Mouse (Mus musculus) heart, adult 2 months (tissue): ENCODE measurements around the gene Ss18l2. TPM values are rescaled to one million over a fixed set of nuclear protein-coding genes. Genes with fewer than 3 reads are reported as not detected.

Experiments
- DNase-seq, 2 experiments: peaks; one replicate each; pipeline ENCODE4 v3.0.0; 2021
- H3K27ac ChIP-seq: fragments of 200-600 bp; 2 replicates; pipeline ENCODE4 v1.8.1; 2022
- H3K27me3 ChIP-seq: fragments of 200-500 bp; 2 replicates; pipeline ENCODE4 v1.6.1; 2012; ENCODE audit warnings: mild to moderate bottlenecking, low read length, inconsistent platforms, mixed read lengths; ENCODE audit not compliant: control insufficient read depth, insufficient read depth
- H3K36me3 ChIP-seq: fragments of 200-500 bp; 2 replicates; pipeline ENCODE4 v1.6.1; 2012; ENCODE audit warnings: low read length, inconsistent platforms; ENCODE audit not compliant: control insufficient read depth, insufficient read depth
- H3K4me1 ChIP-seq: fragments of 200-500 bp; 2 replicates; pipeline ENCODE4 v1.6.1; 2011; ENCODE audit warnings: low read length; ENCODE audit not compliant: control insufficient read depth, insufficient read depth
- H3K4me3 ChIP-seq: fragments of 200-600 bp; 2 replicates; pipeline ENCODE4 v1.8.1; 2022
- H3K79me2 ChIP-seq: fragments of 200-500 bp; replicated peaks from 2 replicates; pipeline ENCODE4 v1.6.1; 2012; ENCODE audit warnings: mild to moderate bottlenecking, inconsistent platforms, low read length, moderate library complexity, mixed read lengths; ENCODE audit not compliant: control insufficient read depth, insufficient read depth
- H3K9ac ChIP-seq: fragments of 200-500 bp; 2 replicates; pipeline ENCODE4 v1.6.1; 2012; ENCODE audit warnings: low read depth, mild to moderate bottlenecking, control low read depth, inconsistent platforms, low read length, mixed read lengths
- CTCF ChIP-seq: fragments of 200-600 bp; IDR thresholded peaks from 2 replicates; pipeline ENCODE4 v1.8.1; 2022; ENCODE audit warnings: antibody characterized with exemption, mild to moderate bottlenecking, moderate library complexity
- EP300 ChIP-seq: fragments of 200-500 bp; IDR thresholded peaks from 2 replicates; pipeline ENCODE4 v1.6.1; 2011; ENCODE audit warnings: low read depth, low read length, control low read depth; ENCODE audit not compliant: insufficient read depth
- POLR2A ChIP-seq: fragments of 200-500 bp; IDR thresholded peaks from 2 replicates; pipeline ENCODE4 v1.6.1; 2011; ENCODE audit warnings: mild to moderate bottlenecking, low read depth, low read length, control low read depth; ENCODE audit not compliant: insufficient read depth
- WGBS: fragments of 180-500 bp; shearing (Covaris S2); methylation state at CpG from one replicate; pipeline ENCODE4 v1.1.7; 2018; 5-methylcytosine and 5-hydroxymethylcytosine counted together
- intact Hi-C: fragments of 180-260 bp; cut with DNase I; formaldehyde crosslinking; loops from one replicate; pipeline ENCODE4 v1.15.1; 2025
- polyA plus RNA-seq: library from polyadenylated mRNA; depleted of rRNA; stranded (reverse); fragments of >200 nt; gene quantifications from 2 replicates; pipeline ENCODE4 v1.2.3, GENCODE M21; 2012
- total RNA-seq, 2 experiments: library from RNA; stranded (reverse); gene quantifications; 2 replicates each; pipeline ENCODE4 v1.2.3; 2021

Gene Ss18l2
- total and polyA plus RNA-seq, 3 experiments = 103 to 138 (median 125) TPM

- intact Hi-C loops = no loop called here
- no peaks in the 10 kb centered on the region for H3K27me3 ChIP-seq
- no peak overlapping the region for H3K9ac ChIP-seq
- 92% methylated on average over 7 of the region's 7 CpGs for WGBS
- no peak overlapping the region for H3K4me3 ChIP-seq
- TF ChIP-seq POLR2A (no peak), CTCF (no peak), EP300 (no peak)
- H3K4me1 ChIP-seq = no peaks in the 10 kb centered on the region
- H3K79me2 ChIP-seq = no peaks in the 10 kb centered on the region
- DNase-seq = no peak
- H3K36me3 ChIP-seq = no peaks in the 10 kb centered on the region
- H3K27ac ChIP-seq = no peak overlapping the region
Measured at GRCm38 (mm10) chr9:121690734-121691133, 19.4 kb upstream of the Ss18l2 start.

DNA sequence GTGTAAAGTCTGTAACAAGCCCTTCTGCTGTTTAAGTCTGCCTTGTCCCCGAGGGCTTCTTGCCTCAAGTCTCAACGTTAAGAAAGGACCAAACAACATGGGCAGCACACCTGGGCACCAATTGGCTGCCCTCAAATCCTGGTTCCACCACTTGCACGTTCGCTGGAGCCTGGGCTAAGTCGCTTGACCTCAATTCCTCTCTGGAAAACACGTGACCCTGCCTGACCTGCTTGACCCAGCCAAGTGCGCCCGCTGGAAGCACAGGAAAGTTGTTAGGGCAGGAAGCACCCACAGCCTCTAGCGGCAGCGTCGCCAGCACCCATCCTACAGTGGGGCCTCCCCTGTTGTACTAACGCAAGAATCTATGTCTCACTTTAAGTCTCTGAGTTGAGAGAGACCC is 15.4 kb upstream of the Ss18l2 start:
- Histone ChIP-seq H3K79me2 (no peaks in the 10 kb centered on the region), H3K4me3 (no peak overlapping the region), H3K27ac (no peak overlapping the region), H3K9ac (no peak overlapping the region), H3K27me3 (no peaks in the 10 kb centered on the region), H3K4me1 (no peaks in the 10 kb centered on the region), H3K36me3 (no peaks in the 10 kb centered on the region)
- intact Hi-C loops = no loop called here
- WGBS = 80% methylated on average over 12 of the region's 12 CpGs
- no peak for DNase-seq
- no peak for TF ChIP-seq POLR2A
- TF ChIP-seq CTCF = no peak
- TF ChIP-seq EP300 = no peak

DNA sequence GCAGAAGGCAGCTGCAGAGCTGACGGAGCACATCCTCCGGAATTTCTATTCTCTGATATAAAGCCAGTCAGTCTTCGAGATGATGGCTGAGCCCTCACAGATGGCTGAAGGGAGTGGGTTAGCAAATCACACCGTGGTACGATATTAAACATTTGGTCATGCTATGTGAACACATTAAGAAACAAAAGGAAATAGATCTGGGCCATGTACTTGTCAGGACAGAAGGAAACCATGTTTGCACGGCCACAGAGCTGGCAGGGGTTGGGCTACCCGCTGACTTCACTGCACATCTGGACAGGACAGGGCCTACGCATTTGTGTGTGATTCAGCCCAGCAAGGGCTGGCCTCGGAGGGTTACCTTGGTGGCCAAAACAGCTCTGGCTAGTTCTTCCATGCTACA is 13.5 kb upstream of the Ss18l2 start:
- DNase-seq = no peak
- no peaks in the 10 kb centered on the region for H3K27me3 ChIP-seq
- H3K9ac ChIP-seq = no peak overlapping the region
- no peaks in the 10 kb centered on the region for H3K36me3 ChIP-seq
- no peaks in the 10 kb centered on the region for H3K4me1 ChIP-seq
- TF ChIP-seq EP300 (no peak), CTCF (no peak)
- WGBS = 85% methylated on average over 9 of the region's 9 CpGs
- no peak overlapping the region for H3K27ac ChIP-seq
- no peaks in the 10 kb centered on the region for H3K79me2 ChIP-seq
- intact Hi-C loops = no loop called here
- H3K4me3 ChIP-seq = no peak overlapping the region

DNA sequence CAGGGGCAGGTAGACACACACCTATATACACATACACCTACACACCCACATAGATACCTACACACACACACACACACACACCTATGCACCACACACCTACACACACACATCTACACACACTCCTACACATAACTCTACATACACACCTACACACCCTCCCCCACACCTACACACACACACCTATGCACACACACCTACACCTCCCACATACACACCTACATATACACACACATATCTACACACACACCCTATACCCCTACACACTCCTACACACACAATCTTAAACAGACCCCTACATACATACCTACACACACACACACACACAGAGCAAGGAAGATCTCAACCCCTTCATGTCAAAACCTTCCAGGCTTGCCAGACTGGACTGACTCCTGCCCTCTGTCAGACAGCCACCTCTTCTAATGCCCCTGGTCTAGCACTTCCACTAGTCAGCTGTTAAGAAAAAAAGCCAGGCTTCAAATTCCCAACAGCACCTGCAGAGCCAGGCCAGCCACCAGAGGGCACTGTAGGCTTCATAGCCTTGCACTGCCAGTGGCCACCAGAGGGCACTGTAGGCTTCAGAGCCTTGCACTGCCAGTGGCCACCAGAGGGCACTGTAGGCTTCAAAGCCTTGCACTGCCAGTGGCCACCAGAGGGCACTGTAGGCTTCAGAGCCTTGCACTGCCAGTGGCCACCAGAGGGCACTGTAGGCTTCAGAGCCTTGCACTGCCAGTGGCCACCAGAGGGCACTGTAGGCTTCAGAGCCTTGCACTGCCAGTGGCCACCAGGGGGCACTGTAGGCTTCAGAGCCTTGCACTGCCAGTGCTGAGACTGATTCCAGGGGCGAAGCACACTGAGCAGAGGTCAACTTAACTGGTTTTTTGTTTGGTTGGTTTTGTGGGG is 12.7 kb upstream of the Ss18l2 start:
- no peak overlapping the region for H3K27ac ChIP-seq
- H3K36me3 ChIP-seq = no peaks in the 10 kb centered on the region
- 100% methylated on average over 1 of the region's 1 CpGs for WGBS
- peak; percentile 46 to 74 for DNase-seq
- no peak for TF ChIP-seq EP300
- TF ChIP-seq CTCF = peak; percentile 89
- no peak overlapping the region for H3K9ac ChIP-seq
- no peaks in the 10 kb centered on the region for H3K4me1 ChIP-seq
- no peaks in the 10 kb centered on the region for H3K79me2 ChIP-seq
- intact Hi-C loops = no loop called here
- no peaks in the 10 kb centered on the region for H3K27me3 ChIP-seq
- H3K4me3 ChIP-seq = no peak overlapping the region

DNA sequence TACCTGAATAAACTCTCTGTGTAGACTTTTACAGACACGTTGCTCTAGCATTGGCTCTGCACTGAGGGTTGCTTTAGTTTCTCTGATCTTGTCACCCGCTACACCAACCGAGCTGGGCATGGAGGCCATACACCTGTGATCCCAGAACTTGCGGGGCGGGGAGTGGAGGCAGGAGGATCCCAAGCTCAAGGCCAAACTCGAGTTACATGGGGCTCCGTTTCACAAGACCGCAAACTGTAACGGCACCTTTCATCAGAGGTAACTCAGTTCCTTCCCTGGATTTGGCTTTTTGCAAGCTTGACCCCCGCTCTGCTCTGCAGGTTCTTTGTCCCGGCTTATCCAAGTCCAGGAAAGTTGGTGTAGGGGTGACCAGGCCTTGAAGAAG is 5.9 kb upstream of the Ss18l2 start:
- H3K4me1 ChIP-seq = peaks cover 3% of the 10 kb centered on the region; the same call in 1 of the 2 replicates
- peak overlapping the region; percentile 82; the same call in 1 of the 2 replicates for H3K27ac ChIP-seq
- no peak for TF ChIP-seq POLR2A
- TF ChIP-seq CTCF = no peak
- TF ChIP-seq EP300 = no peak
- H3K27me3 ChIP-seq = no peaks in the 10 kb centered on the region
- no peak overlapping the region for H3K9ac ChIP-seq
- WGBS = 42% methylated on average over 11 of the region's 11 CpGs
- H3K4me3 ChIP-seq = peak overlapping the region; percentile 58
- H3K79me2 ChIP-seq = no peaks in the 10 kb centered on the region
- no peaks in the 10 kb centered on the region for H3K36me3 ChIP-seq
- intact Hi-C loops = no loop called here
- DNase-seq = no peak
